Mouse (Mus musculus) CH12.LX (cell line): ENCODE data around the gene Samd14. TPM values are rescaled to one million over a fixed set of nuclear protein-coding genes. Genes with fewer than 3 reads are reported as not detected.

Source experiments
- DNase-seq: peaks from one replicate; pipeline ENCODE4 v3.0.0-alpha.2; 2013; ENCODE audit errors: extremely low read depth
- H3K27ac ChIP-seq: 2 replicates; pipeline ENCODE4 v1.5.1; 2012; ENCODE audit warnings: low read depth, mild to moderate bottlenecking, control low read depth, moderate library complexity; ENCODE audit not compliant: insufficient read depth
- H3K27me3 ChIP-seq: replicated peaks from 2 replicates; pipeline ENCODE3; 2012; ENCODE audit warnings: inconsistent platforms
- H3K36me3 ChIP-seq, 2 experiments: replicated peaks in 1 of 2; 2 replicates each; pipeline versions ENCODE3 to v1.6.1; 2012; ENCODE audit warnings: inconsistent platforms in 1 of 2, low read length in 1 of 2, mild to moderate bottlenecking in 1 of 2, mixed read lengths in 1 of 2, moderate library complexity in 1 of 2; ENCODE audit not compliant: control insufficient read depth in 1 of 2, insufficient read depth in 1 of 2
- H3K4me1 ChIP-seq, 2 experiments: 2 replicates each; pipeline ENCODE4 v1.6.1; 2012; ENCODE audit warnings: inconsistent platforms in 1 of 2, moderate library complexity in 1 of 2; ENCODE audit not compliant: insufficient read depth in 2 of 2, control insufficient read depth in 1 of 2
- H3K4me2 ChIP-seq: 2 replicates; pipeline ENCODE4 v1.6.1; 2012; ENCODE audit warnings: low read depth, mild to moderate bottlenecking, control low read depth; ENCODE audit not compliant: poor library complexity, insufficient read depth, severe bottlenecking
- H3K4me3 ChIP-seq, 3 experiments: fragments of 150-350 bp in 1 of 3; sonication (generic) in 1 of 3; replicated peaks in 1 of 3; 2 replicates each; pipeline versions ENCODE3 to v1.5.1; 2011 to 2012; ENCODE audit warnings: low read depth in 2 of 3, low read length in 2 of 3, mild to moderate bottlenecking in 2 of 3, moderate library complexity in 2 of 3, control low read depth in 1 of 3, improper control_type of control experiment in 1 of 3, inconsistent platforms in 1 of 3, mixed read lengths in 1 of 3; ENCODE audit not compliant: poor library complexity in 1 of 3
- H3K79me2 ChIP-seq: replicated peaks from 2 replicates; pipeline ENCODE4 v1.6.1; 2012; ENCODE audit warnings: mild to moderate bottlenecking, moderate library complexity; ENCODE audit not compliant: control insufficient read depth, poor library complexity, insufficient read depth, severe bottlenecking; ENCODE audit errors: extremely low read depth
- H3K9ac ChIP-seq: 2 replicates; pipeline ENCODE4 v1.6.1; 2012; ENCODE audit warnings: low read depth, mild to moderate bottlenecking, control low read depth, moderate library complexity; ENCODE audit not compliant: insufficient read depth
- H3K9me3 ChIP-seq: replicated peaks from 2 replicates; pipeline ENCODE3; 2012; ENCODE audit warnings: low read length, inconsistent platforms, mixed read lengths
- CHD2 ChIP-seq: IDR thresholded peaks from 2 replicates; pipeline ENCODE4 v1.6.1; 2011; ENCODE audit warnings: low read length, improper control_type of control experiment
- ELF1 ChIP-seq: IDR thresholded peaks from 2 replicates; pipeline ENCODE4 v1.6.1; 2014; ENCODE audit warnings: low read depth, mild to moderate bottlenecking, inconsistent platforms, low read length, improper control_type of control experiment
- ETS1 ChIP-seq: conservative IDR thresholded peaks from 2 replicates; pipeline ENCODE4 v1.6.1; 2012; ENCODE audit warnings: low read depth, mild to moderate bottlenecking, inconsistent platforms, low read length, improper control_type of control experiment, moderate library complexity
- HCFC1 ChIP-seq: IDR thresholded peaks from 2 replicates; pipeline ENCODE4 v1.6.1; 2012; ENCODE audit warnings: low read depth, mild to moderate bottlenecking, inconsistent platforms, low read length, improper control_type of control experiment
- KAT2A ChIP-seq: IDR thresholded peaks from 2 replicates; pipeline ENCODE4 v1.6.1; 2012; ENCODE audit warnings: low read length, improper control_type of control experiment, inconsistent platforms; ENCODE audit not compliant: insufficient replicate concordance
- MAFK ChIP-seq: IDR thresholded peaks from 2 replicates; pipeline ENCODE4 v1.6.1; 2011; ENCODE audit warnings: low read length, improper control_type of control experiment; ENCODE audit not compliant: insufficient replicate concordance
- MAZ ChIP-seq: IDR thresholded peaks from 2 replicates; pipeline ENCODE4 v1.6.1; 2012; ENCODE audit warnings: low read depth, mild to moderate bottlenecking, inconsistent platforms, low read length, improper control_type of control experiment, moderate library complexity
- MXI1 ChIP-seq: IDR thresholded peaks from 2 replicates; pipeline ENCODE4 v1.6.1; 2011; ENCODE audit warnings: mild to moderate bottlenecking, low read depth, low read length, improper control_type of control experiment
- NELFE ChIP-seq: IDR thresholded peaks from 2 replicates; pipeline ENCODE4 v1.6.1; 2011; ENCODE audit warnings: low read depth, low read length, improper control_type of control experiment
- POLR2A ChIP-seq: IDR thresholded peaks from 2 replicates; pipeline ENCODE4 v1.6.1; 2011; ENCODE audit warnings: low read depth, mild to moderate bottlenecking, improper control_type of control experiment, low read length
- POLR2AphosphoS2 ChIP-seq: IDR thresholded peaks from 2 replicates; pipeline ENCODE4 v1.6.1; 2011; ENCODE audit warnings: low read depth, low read length, improper control_type of control experiment
- RCOR1 ChIP-seq: conservative IDR thresholded peaks from 2 replicates; pipeline ENCODE4 v1.6.1; 2012; ENCODE audit warnings: low read depth, mild to moderate bottlenecking, inconsistent platforms, low read length, improper control_type of control experiment
- SIN3A ChIP-seq: IDR thresholded peaks from 2 replicates; pipeline ENCODE4 v1.6.1; 2012; ENCODE audit warnings: low read length, improper control_type of control experiment, inconsistent platforms
- SMC3 ChIP-seq: IDR thresholded peaks from 2 replicates; pipeline ENCODE4 v1.6.1; 2011; ENCODE audit warnings: low read depth, low read length, improper control_type of control experiment
- UBTF ChIP-seq: IDR thresholded peaks from 2 replicates; pipeline ENCODE4 v1.6.1; 2012; ENCODE audit warnings: low read depth, mild to moderate bottlenecking, inconsistent platforms, low read length, improper control_type of control experiment, moderate library complexity
- USF1 ChIP-seq: IDR thresholded peaks from 2 replicates; pipeline ENCODE4 v1.6.1; 2014; ENCODE audit warnings: low read depth, mild to moderate bottlenecking, inconsistent platforms, low read length, improper control_type of control experiment
- USF2 ChIP-seq: conservative IDR thresholded peaks from 2 replicates; pipeline ENCODE4 v1.6.1; 2011; ENCODE audit warnings: low read depth, low read length, improper control_type of control experiment
- ZC3H11A ChIP-seq: IDR thresholded peaks from 2 replicates; pipeline ENCODE4 v1.6.1; 2012; ENCODE audit warnings: low read depth, mild to moderate bottlenecking, inconsistent platforms, low read length, improper control_type of control experiment
- ZNF384 ChIP-seq: IDR thresholded peaks from 2 replicates; pipeline ENCODE4 v1.6.1; 2012; ENCODE audit warnings: low read depth, low read length, improper control_type of control experiment, inconsistent platforms
- dilution Hi-C: fragments of 300-500 bp; cut with MboI; formaldehyde crosslinking; loops from 2 replicates; pipeline ENCODE4 v1.14.3; 2020; ENCODE audit warnings: low sequenced_read_pairs; ENCODE audit not compliant: extremely low pct_unique_long_range_greater_than_20kb, extremely low pct_ligation_motif_present
- in situ Hi-C: fragments of 300-500 bp; cut with MboI; formaldehyde crosslinking; loops from 3 replicates; pipeline ENCODE4 v1.14.3; 2019; ENCODE audit warnings: low sequenced_read_pairs, low pct_ligation_motif_present, low pct_unique_long_range_greater_than_20kb, mixed read lengths
- polyA plus RNA-seq: library from polyadenylated mRNA; unstranded; fragments of >175 nt; gene quantifications from 2 replicates; pipeline ENCODE4 v1.2.1, GENCODE M21; 2012; ENCODE audit warnings: low read depth; ENCODE audit not compliant: insufficient read length
- total RNA-seq, 2 experiments: library from RNA; depleted of rRNA; stranded (reverse); fragments of 300-350 nt in 1 of 2; fragments of >200 nt in 1 of 2; gene quantifications; 2 replicates each; pipeline ENCODE4 v1.2.3; 2012 to 2014

Samd14 gene
- total and polyA plus RNA-seq, 3 experiments: 0.17 TPM; not detected in 2

- in situ Hi-C loops (no loop called here), dilution Hi-C loops (no loop called here)
- Histone ChIP-seq H3K27ac (no peak overlapping the region), H3K9me3 (no peaks in the 10 kb centered on the region), H3K79me2 (no peaks in the 10 kb centered on the region), H3K4me1 (peaks cover 2 to 21% of the 10 kb centered on the region in 2 experiments; a peak in 2 of 4 replicates), H3K4me3 (no peak overlapping the region), H3K27me3 (peaks cover 45% of the 10 kb centered on the region), H3K4me2 (peak overlapping the region; percentile 96), H3K36me3 (peaks cover 12 to 35% of the 10 kb centered on the region in 2 experiments), H3K9ac (peak overlapping the region; percentile 83; the same call in 1 of the 2 replicates)
- TF ChIP-seq ZC3H11A (no peak), USF2 (no peak), MXI1 (no peak), SMC3 (no peak), NELFE (no peak), RCOR1 (no peak), POLR2AphosphoS2 (no peak), CHD2 (no peak), ETS1 (no peak), MAZ (no peak), SIN3A (no peak), ZNF384 (no peak), MAFK (no peak), KAT2A (no peak), ELF1 (no peak), USF1 (no peak), UBTF (no peak), HCFC1 (no peak)
- no peak for DNase-seq
Observed at GRCm38 (mm10) chr11:95007418-95007817, 2.3 kb upstream of the Samd14 start.

DNA sequence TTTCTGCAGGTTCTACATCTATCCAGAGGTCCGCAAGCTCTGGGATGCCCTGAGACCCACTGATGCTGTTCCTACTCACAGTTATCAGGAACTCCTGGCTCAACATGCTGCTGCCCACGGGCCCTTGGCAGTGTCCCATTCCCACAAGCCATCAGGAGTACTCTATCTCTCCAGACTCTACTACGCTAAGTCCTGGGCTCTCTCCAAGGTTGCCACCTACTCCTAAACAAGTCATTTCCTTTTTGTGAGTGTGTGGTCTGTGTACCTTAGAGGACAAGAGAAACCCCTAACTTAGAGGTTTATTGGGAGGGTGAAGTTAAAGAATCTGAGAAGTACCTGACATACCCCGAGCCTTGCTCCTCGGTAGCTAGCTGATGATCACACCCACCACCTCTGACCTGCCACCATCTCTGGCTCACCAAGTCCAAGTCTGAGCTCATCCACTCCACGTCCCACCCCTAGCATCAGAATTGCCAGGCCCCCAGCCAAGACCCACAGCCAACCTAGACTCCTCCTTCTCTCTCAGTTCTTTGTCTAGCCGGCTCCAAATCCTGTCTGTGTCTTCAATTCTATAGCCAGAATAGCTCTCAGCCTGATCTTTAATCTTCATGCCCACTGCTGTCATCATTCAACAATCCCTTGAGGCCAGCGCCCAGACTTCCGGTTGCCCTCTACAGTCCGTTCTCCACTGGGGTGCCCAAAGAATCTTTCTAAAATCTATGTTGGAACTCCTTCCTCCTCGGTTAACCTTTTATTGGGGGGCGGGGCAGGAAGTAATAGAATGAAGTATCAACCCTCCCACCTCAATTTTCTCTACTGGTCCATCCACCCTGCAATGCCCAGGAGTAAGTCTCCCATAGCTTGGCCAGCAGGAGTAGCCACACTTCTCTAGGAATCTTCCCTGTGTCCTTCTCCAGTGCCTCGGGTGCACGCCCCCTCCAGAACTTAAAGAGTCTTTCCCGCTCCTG lies 734 bp upstream of the Samd14 start:
- Histone ChIP-seq H3K27me3 (peaks cover 57% of the 10 kb centered on the region), H3K9ac (peak overlapping the region; percentile 39), H3K4me2 (peak overlapping the region; percentile 86), H3K36me3 (peaks cover 5 to 20% of the 10 kb centered on the region in 2 experiments), H3K79me2 (no peaks in the 10 kb centered on the region), H3K9me3 (peaks cover 4% of the 10 kb centered on the region), H3K4me1 (peaks cover 2 to 21% of the 10 kb centered on the region in 2 experiments; a peak in 2 of 4 replicates), H3K27ac (no peak overlapping the region), H3K4me3 (peak overlapping the region; percentile 27 to 50 (median 43))
- TF ChIP-seq POLR2A: no peak; the same call in 1 of the 2 replicates
- DNase-seq: no peak
- dilution Hi-C loops: no loop called here
- in situ Hi-C loops: no loop called here
